In genomic region chr6:108410771-108411170, GRCm38 (mm10) we compare ENCODE assay signal across 11 mouse cellular contexts.
DNase-seq lines count a peak whose midpoint lies in the region; ATAC-seq and TF ChIP-seq lines count a peak whose summit lies in the region.
"Had no signal": no experiment of that assay in that cellular context is flagged by ENCODE, and none has a peak within 500 bp of the region (broad histone marks: within the 10 kb centered on the region; RNA-seq: fewer than 3 reads in every experiment).

No protein-coding gene starts in this region.

- intact Hi-C loops in gastrocnemius, postnatal 36 days (cut with DNase I): no loop called here

- no peaks in the 10 kb centered on the region for H3K4me1 ChIP-seq in ES-E14 (ENCODE audit: control insufficient read depth in 2 of 2, insufficient read depth in 2 of 2, low read length in 2 of 2, poor library complexity in 1 of 2)
- no peaks in the 10 kb centered on the region for H3K4me1 ChIP-seq in midbrain, embryonic 15.5 days
- H3K4me1 ChIP-seq: limb, embryonic 15.5 days; midbrain, embryonic 10.5 days; stomach, embryonic 15.5 days had no signal

- DNase-seq in gastrocnemius, postnatal 25 days: peak; percentile 27
- no peak for DNase-seq in gastrocnemius, postnatal 36 days
- peak; percentile 26 for DNase-seq in ES-E14 (ENCODE audit: low read depth, low spot score)
- peak; percentile 61 to 63 for DNase-seq in adrenal gland, postnatal 36 days
- DNase-seq in lung, postnatal 10 days: peak; percentile 80
- DNase-seq in embryo, embryonic 10.5 days (ENCODE audit: low spot score): no peak

- WGBS in midbrain, embryonic 15.5 days: 87% methylated on average over 16 of the region's 16 CpGs

- H3K27ac ChIP-seq in ES-E14 (ENCODE audit: insufficient read depth, low read depth, low read length, poor library complexity, severe bottlenecking): no peak overlapping the region
- H3K27ac ChIP-seq in midbrain, embryonic 15.5 days: no peak overlapping the region
- H3K27ac ChIP-seq: limb, embryonic 15.5 days; midbrain, embryonic 10.5 days; stomach, embryonic 15.5 days had no signal

- in situ Hi-C loops in ES-E14 (cut with MboI; ENCODE audit: low sequenced_read_pairs in 2 of 2, unreplicated experiment in 2 of 2): loop anchor here in 1 of 2 experiments (25.0 kb wide), 1 partner anchor 323 kb away; no protein-coding TSS in a partner anchor

- H3K36me3 ChIP-seq in ES-E14 (ENCODE audit: control insufficient read depth, insufficient read depth, low read length, poor library complexity, severe bottlenecking): peaks cover 6% of the 10 kb centered on the region
- no peaks in the 10 kb centered on the region for H3K36me3 ChIP-seq in midbrain, embryonic 15.5 days (replicated peaks)

- peak overlapping the region in 1 of 2 experiments; percentile 16; a peak in 1 of 4 replicates for H3K4me3 ChIP-seq in ES-E14 (ENCODE audit: insufficient read depth in 1 of 2, low read depth in 1 of 2, low read length in 2 of 2, poor library complexity in 1 of 2, severe bottlenecking in 1 of 2)
- no peak overlapping the region for H3K4me3 ChIP-seq in midbrain, embryonic 15.5 days
- H3K4me3 ChIP-seq: limb, embryonic 15.5 days; midbrain, embryonic 10.5 days; stomach, embryonic 15.5 days had no signal

- no peaks in the 10 kb centered on the region for H3K27me3 ChIP-seq in midbrain, embryonic 15.5 days (replicated peaks)
- H3K27me3 ChIP-seq: limb, embryonic 15.5 days; stomach, embryonic 15.5 days had no signal

- no peak overlapping the region for H3K4me2 ChIP-seq in midbrain, embryonic 15.5 days
- H3K4me2 ChIP-seq: limb, embryonic 15.5 days; stomach, embryonic 15.5 days had no signal

- no peak for ATAC-seq in midbrain, embryonic 15.5 days (replicated peaks)
- ATAC-seq in erythroid progenitor cell, adult 5-6 weeks (replicated peaks; ENCODE audit: low FRiP score, poor library complexity, severe bottlenecking): no peak

- peak overlapping the region; percentile 47; the same call in 1 of the 2 replicates for H3K9ac ChIP-seq in ES-E14 (ENCODE audit: insufficient read depth, low read depth, low read length, poor library complexity, severe bottlenecking)
- H3K9ac ChIP-seq in midbrain, embryonic 15.5 days: no peak overlapping the region
- H3K9ac ChIP-seq: limb, embryonic 15.5 days; stomach, embryonic 15.5 days had no signal

- no peaks in the 10 kb centered on the region for H3K9me3 ChIP-seq in ES-E14 (ENCODE audit: control insufficient read depth, insufficient read depth, low read depth, low read length)
- H3K9me3 ChIP-seq in midbrain, embryonic 15.5 days: no peaks in the 10 kb centered on the region
- H3K9me3 ChIP-seq: limb, embryonic 15.5 days; midbrain, embryonic 10.5 days; stomach, embryonic 15.5 days had no signal

TF ChIP-seq in ES-E14, 5 proteins besides CTCF, POLR2A, EP300 and RAD21:
- no peak for TF ChIP-seq CHD2 (IDR thresholded peaks at IDR 0.05; ENCODE audit: low read depth, low read length)
- TF ChIP-seq MAFK (IDR thresholded peaks at IDR 0.05; ENCODE audit: insufficient read depth, low read depth, low read length): no peak

Comparison
In these comparisons a context has a peak if more than half of its experiments do, and no peak if none do; other contexts are left out.
1. DNase-seq: peak in gastrocnemius, postnatal 25 days (single experiment), ES-E14 (single experiment), adrenal gland, postnatal 36 days (2 of 2) and lung, postnatal 10 days (single experiment); none in gastrocnemius, postnatal 36 days (0 of 2) and embryo, embryonic 10.5 days (single experiment).